Mouse (Mus musculus) stomach, postnatal 0 days (tissue): ENCODE measurements at regions not wholly inside any gene's neighbourhood (a gene's known extent, or its start where the extent isn't known, plus 50 kb on each side); places are given as distances from the start of the nearest gene placed in this dataset.

ENCODE experiments used
- CTCF ChIP-seq: IDR thresholded peaks from 2 replicates; pipeline ENCODE4 v1.5.1; 2016; ENCODE audit warnings: antibody characterized with exemption, low read depth, mild to moderate bottlenecking, moderate library complexity
- EP300 ChIP-seq: optimal IDR thresholded peaks from 2 replicates; pipeline ENCODE3; 2016; ENCODE audit warnings: antibody characterized with exemption

- TF ChIP-seq CTCF (no peak), EP300 (no peak)
Measured at GRCm38 (mm10) chr3:50981751-50982150, 242.5 kb upstream of the Noct start.
